Mouse (Mus musculus) kidney, adult 9 months (tissue): Measurements from ENCODE around the gene Catsperd.
A peak's percentile ranks its signal among the peaks of the same experiment; 100 is the strongest.
"Not testable (repeated sequence)": the region's sequence is repeated elsewhere in the genome, so short reads cannot be mapped to it uniquely, and the experiment has no call there.

Experiments used
- DNase-seq: peaks from one replicate; pipeline ENCODE4 v3.0.0; 2022

Catsperd gene

GRCm38 (mm10) chr17:56613236-56613844 is 14.6 kb upstream of the Catsperd start, which contains the start of gene Rpl36:
Gene Rpl36, plus strand, starts transcription at chr17:56613416.
- peak; percentile 98 for DNase-seq

DNA sequence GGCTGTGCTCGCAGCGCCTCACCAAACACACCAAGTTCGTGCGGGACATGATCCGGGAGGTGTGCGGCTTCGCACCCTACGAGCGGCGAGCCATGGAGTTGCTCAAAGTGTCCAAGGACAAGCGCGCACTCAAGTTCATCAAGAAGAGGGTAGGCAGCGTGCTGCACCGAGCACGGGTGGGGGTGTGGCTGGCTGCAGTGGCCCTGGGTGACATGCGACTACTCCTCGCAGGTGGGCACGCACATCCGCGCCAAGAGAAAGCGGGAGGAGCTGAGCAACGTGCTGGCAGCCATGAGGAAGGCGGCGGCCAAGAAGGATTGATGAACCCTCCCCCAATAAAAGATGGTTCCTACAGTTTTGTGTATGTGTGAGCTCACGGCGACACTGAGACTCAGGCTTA is 14.1 kb upstream of the Catsperd start:
- DNase-seq: not testable (repeated sequence)

DNA sequence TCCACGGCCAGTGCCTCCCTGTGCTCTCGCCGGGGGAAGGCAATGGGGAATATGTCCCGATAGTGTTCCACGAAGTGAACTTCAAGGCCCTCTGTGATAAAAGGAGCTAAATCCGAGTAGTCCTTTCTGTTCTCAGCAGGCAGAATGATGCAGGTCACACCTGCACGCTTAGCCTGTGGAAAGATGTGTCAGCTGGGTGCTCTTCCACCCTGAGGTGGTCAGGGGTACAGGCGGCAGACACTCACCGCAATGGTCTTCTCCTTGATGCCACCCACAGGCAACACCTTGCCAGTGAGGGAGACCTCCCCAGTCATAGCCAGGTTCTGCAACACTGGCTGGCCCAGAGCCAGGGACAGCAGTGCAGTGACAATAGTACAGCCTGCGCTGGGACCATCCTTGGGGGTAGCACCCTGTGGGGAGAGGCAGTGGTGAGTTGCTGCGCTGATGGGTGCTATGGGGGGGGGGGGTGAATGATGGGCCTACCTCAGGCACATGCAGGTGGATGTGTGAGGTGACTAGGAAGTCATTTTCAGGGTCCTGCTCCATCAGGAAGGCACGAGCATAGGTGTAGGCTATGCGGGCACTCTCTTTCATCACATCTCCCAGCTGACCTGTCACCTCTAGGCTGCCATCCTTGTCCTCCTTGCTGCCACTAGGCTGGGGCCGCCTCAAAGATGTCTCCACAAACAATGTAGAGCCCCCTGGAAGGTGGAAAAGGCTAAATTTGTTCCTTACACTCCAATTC is 13.4 kb upstream of the Catsperd start:
- DNase-seq: no peak

GRCm38 (mm10) chr17:56615136-56615784 is 12.7 kb upstream of the Catsperd start:
- DNase-seq: no peak

DNA sequence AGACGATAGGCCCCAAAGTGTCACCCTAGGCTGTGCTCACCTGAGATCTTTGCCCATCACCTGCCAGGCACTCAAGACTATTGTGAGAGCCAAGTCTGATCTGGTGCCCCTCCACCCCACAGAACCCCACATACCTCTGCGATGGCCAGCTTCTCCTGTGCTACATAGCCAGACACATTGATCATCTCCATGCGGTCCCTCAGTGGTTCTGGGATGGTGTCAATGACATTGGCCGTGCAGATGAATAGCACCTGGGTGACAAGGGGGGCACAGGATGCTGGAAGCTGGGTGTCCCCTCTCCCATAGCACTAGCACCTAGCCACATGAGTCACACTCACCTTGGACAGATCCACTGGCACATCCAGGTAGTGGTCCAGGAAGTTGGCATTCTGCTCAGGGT is 12.2 kb upstream of the Catsperd start:
- no peak for DNase-seq

DNA sequence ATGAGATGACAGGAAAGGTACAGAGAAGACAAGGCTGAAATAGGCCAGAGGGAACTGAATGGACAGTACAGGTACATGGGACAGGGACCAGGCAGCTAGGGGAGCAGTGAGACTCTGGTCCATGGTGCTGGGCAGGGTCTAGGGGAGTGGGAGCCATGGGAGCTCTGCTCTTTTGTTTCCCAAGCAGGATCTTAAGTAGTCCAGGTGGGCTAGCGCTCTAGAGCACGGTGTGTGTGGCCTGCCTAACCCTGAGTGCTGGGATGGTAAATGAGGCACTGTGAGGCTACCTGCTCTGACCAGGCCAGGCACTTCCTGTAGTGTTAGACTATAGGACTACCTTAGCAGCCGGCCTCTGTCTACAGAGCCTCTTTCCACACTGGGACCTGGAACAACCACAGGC is 11.2 kb upstream of the Catsperd start:
- DNase-seq: no peak

- DNase-seq: no peak
Measured at GRCm38 (mm10) chr17:56617628-56618027, 10.3 kb upstream of the Catsperd start.

GRCm38 (mm10) chr17:56625495-56625894 is 2.4 kb upstream of the Catsperd start:
- DNase-seq: no peak

DNA sequence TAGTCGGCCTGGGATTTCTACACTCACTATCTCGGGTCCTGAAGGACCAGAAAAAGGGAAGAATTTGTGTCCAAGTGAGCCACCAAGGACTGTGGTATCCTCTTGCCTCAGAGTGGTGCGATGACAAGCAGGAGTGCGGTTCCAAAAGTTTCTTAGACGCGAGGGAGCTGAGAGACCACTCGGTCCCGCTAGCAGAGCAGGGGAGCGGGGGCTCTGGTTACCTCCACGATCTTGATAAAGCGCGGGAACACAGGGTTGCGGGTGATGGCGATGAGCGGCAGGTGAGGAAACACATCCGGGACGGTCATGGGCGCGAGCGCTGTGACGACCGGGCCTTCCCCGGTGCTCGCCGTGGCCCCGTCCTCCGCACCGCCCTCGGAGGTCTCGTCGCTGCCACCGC is 1.7 kb upstream of the Catsperd start:
- DNase-seq: no peak

DNA sequence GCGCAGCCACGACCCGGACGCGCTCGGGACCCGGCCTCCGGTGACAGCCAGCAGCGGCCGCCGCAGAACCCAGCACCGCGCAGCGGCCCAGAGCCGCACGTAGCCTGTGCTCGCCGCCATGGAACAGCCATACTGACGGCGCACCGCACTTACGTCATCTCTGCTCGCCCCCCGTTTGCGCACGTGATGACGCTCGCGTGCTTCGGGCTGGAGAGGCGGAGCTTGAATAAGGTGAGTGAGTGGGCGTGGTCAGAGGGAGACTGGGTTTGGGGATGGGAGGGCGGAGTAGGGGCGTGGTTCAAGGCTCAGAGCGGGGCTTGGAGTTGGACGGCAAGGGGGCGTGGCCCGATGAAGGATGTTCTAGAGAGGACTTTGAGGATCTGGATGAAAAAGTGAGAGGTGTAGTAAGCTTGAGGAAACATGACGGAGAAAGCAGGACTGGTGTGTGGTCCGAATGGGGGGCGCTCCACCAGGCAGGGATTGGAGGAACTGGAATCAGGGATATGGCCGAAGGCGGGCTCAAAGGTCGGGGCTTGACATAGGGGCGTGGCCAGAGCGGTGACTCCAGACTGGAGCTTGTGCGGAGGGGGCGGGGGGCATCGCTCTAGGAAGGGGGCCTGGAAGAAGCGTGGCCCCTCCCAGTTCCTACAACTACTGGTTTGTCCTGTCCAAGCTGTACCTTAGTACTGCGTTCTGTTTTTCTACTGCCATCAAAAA is 1.0 kb upstream of the Catsperd start, which contains the start of gene Lonp1:
Gene Lonp1, minus strand, starts transcription at position 134 of the 717 bp plus-strand sequence.
- DNase-seq: peak; percentile 99

GRCm38 (mm10) chr17:56629800-56630781 is 2.1 kb downstream of the Catsperd start:
- DNase-seq: not testable (repeated sequence)

DNA sequence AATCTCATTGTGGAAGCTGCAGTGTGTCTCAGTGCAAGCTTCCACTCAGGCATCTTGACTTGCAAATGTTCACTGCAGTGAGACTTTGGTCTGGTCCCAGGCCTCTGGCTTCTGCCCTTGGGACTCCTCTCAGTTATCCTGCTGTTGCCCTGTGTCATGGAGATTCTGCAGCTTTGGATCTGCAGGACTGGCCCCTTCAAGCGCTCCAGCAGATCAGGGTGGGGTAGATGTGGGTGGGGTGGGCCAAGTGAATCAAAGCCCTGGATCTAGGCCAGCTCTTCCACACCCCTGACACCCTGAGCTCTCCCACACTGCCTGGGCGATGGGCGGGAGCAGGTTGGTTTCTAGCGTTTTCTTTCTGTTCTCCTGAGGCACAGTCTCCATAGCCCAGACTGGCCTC is 3.9 kb downstream of the Catsperd start:
- DNase-seq: no peak

- DNase-seq: no peak
Measured at GRCm38 (mm10) chr17:56634023-56634422, 6.1 kb downstream of the Catsperd start.

- DNase-seq: no peak
Measured at GRCm38 (mm10) chr17:56643237-56643636, 15.3 kb downstream of the Catsperd start.

- DNase-seq: no peak
Measured at GRCm38 (mm10) chr17:56647546-56647945, 19.6 kb downstream of the Catsperd start.

- DNase-seq: peak; percentile 29
Measured at GRCm38 (mm10) chr17:56651801-56652200, 23.9 kb downstream of the Catsperd start.

DNA sequence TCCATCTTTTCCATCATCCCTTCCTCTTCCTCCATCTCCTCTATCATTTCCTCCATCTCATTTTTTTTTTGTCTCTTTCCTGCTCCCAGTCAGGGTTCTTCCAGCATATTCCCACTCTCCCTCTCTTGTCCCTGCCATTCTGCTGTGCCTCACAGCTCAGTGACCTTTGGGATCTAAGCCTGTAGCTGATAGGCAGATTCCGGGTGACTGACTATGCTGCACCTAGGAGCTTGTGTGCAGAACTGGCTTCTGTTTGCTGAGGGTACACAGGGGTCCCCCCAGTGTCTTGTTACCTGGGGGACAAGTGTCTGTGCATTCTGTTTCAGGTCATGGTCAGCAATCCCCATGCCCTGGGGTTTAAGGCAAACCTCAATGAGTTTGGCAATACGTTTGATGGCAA is 26.8 kb downstream of the Catsperd start:
- no peak for DNase-seq

GRCm38 (mm10) chr17:56655311-56655710 is 27.4 kb downstream of the Catsperd start:
- DNase-seq: no peak

DNA sequence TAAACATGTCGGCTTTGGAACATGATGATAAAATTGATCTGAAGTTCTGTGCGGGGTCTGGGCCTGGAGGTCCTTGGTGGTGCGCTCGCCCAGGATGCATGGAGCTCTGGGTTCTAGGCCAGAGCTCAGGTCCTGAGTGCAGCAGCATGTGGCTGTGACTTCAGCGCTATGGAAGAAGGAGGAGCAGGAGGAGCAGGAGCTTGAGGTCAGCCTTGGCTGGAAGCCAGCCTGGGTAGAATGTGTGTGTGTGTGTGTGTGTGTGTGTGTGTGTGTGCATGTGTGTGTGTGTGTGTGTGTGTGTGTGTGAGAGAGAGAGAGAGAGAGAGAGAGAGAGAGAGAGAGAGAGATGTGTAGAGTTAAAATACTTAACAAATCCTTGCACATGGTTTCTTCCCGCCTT is 28.2 kb downstream of the Catsperd start:
- DNase-seq: no peak

DNA sequence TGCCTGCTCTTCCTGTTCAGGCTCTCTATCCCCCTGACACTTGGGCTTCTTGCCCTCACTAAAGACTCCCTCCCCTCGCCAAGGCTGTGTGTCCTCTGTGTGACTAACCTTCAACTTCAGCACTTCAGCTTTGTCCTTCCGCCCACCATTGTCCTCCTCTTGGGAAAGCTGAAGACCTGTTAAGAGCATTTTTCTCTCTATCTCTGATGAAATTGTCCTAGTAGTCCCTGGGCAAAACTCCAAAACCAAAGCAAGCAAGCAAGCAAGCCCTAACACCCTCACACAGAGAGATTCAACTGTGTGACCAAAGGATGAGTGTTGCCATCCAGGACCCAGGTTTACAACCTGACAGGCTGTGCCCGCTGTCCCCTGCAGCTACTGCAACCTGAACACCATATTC is 35.7 kb downstream of the Catsperd start:
- no peak for DNase-seq

GRCm38 (mm10) chr17:56664333-56664732 is 36.4 kb downstream of the Catsperd start:
- DNase-seq: no peak

- DNase-seq: no peak
Measured at GRCm38 (mm10) chr17:56666384-56666783, 38.4 kb downstream of the Catsperd start.
